Mouse (Mus musculus) E14TG2a.4 (cell line): ENCODE measurements around the gene Tfap2e.

Experiments
- H3K27me3 ChIP-seq: 2 replicates; pipeline ENCODE4 v1.6.1; 2014; ENCODE audit warnings: low read length, control low read depth; ENCODE audit not compliant: insufficient read depth
- H3K36me3 ChIP-seq: 2 replicates; pipeline ENCODE4 v1.6.1; 2014; ENCODE audit warnings: low read length, control low read depth; ENCODE audit not compliant: insufficient read depth
- H3K4me1 ChIP-seq: replicated peaks from 2 replicates; pipeline ENCODE4 v1.6.1; 2014; ENCODE audit warnings: low read depth, low read length, control low read depth
- H3K4me3 ChIP-seq: replicated peaks from 2 replicates; pipeline ENCODE4 v1.5.1; 2014; ENCODE audit warnings: mild to moderate bottlenecking, low read length
- H3K9me3 ChIP-seq: 2 replicates; pipeline ENCODE4 v1.6.1; 2014; ENCODE audit warnings: low read length, control low read depth
- CTCF ChIP-seq: conservative IDR thresholded peaks from 2 replicates; pipeline ENCODE4 v1.5.1; 2014; ENCODE audit warnings: low read length
- NANOG ChIP-seq: IDR thresholded peaks from 2 replicates; pipeline ENCODE4 v1.6.1; 2014; ENCODE audit warnings: borderline replicate concordance, low read length, mixed read lengths
- POU5F1 ChIP-seq: IDR thresholded peaks from 2 replicates; pipeline ENCODE4 v1.6.1; 2014; ENCODE audit warnings: low read length, borderline replicate concordance

Gene Tfap2e

GRCm38 (mm10) chr4:126693021-126693420 is 43.0 kb downstream of the Tfap2e start:
- Histone ChIP-seq H3K9me3 (no peaks in the 10 kb centered on the region), H3K36me3 (peaks cover 67% of the 10 kb centered on the region), H3K27me3 (no peaks in the 10 kb centered on the region), H3K4me3 (no peak overlapping the region), H3K4me1 (no peaks in the 10 kb centered on the region)
- no peak for TF ChIP-seq CTCF

- Histone ChIP-seq H3K4me1 (no peaks in the 10 kb centered on the region), H3K9me3 (no peaks in the 10 kb centered on the region), H3K36me3 (peaks cover 84% of the 10 kb centered on the region), H3K27me3 (no peaks in the 10 kb centered on the region), H3K4me3 (no peak overlapping the region)
- TF ChIP-seq POU5F1 (no peak), CTCF (no peak), NANOG (no peak)
Measured at GRCm38 (mm10) chr4:126689457-126689856, 46.6 kb downstream of the Tfap2e start.

- no peak for TF ChIP-seq NANOG
- no peak for TF ChIP-seq CTCF
- TF ChIP-seq POU5F1 = no peak
- peaks cover 32% of the 10 kb centered on the region for H3K4me1 ChIP-seq
- H3K27me3 ChIP-seq = no peaks in the 10 kb centered on the region
- H3K4me3 ChIP-seq = no peak overlapping the region
- no peaks in the 10 kb centered on the region for H3K9me3 ChIP-seq
- peaks cover 65% of the 10 kb centered on the region for H3K36me3 ChIP-seq
Measured at GRCm38 (mm10) chr4:126683084-126683483, 53.0 kb downstream of the Tfap2e start.

GRCm38 (mm10) chr4:126682298-126682697 is 53.7 kb downstream of the Tfap2e start:
- Histone ChIP-seq H3K4me1 (peaks cover 33% of the 10 kb centered on the region), H3K4me3 (no peak overlapping the region), H3K36me3 (peaks cover 57% of the 10 kb centered on the region), H3K9me3 (no peaks in the 10 kb centered on the region), H3K27me3 (no peaks in the 10 kb centered on the region)
- TF ChIP-seq NANOG = no peak
- no peak for TF ChIP-seq POU5F1
- no peak for TF ChIP-seq CTCF

- Histone ChIP-seq H3K4me1 (peaks cover 30% of the 10 kb centered on the region), H3K27me3 (no peaks in the 10 kb centered on the region), H3K4me3 (peak within 1 kb of the TSS; percentile 100), H3K9me3 (no peaks in the 10 kb centered on the region), H3K36me3 (peaks cover 24% of the 10 kb centered on the region)
- TF ChIP-seq NANOG (no peak), CTCF (no peak)
Measured at GRCm38 (mm10) chr4:126677054-126678003, 58.7 kb downstream of the Tfap2e start, which contains the start of gene Psmb2. TSS of gene Psmb2 (plus strand) at chr4:126677630.

GRCm38 (mm10) chr4:126667075-126667474 is 69.0 kb downstream of the Tfap2e start:
- no peaks in the 10 kb centered on the region for H3K9me3 ChIP-seq
- TF ChIP-seq CTCF (peak; percentile 72), NANOG (no peak), POU5F1 (no peak)
- H3K4me3 ChIP-seq = no peak overlapping the region
- H3K36me3 ChIP-seq = no peaks in the 10 kb centered on the region
- H3K27me3 ChIP-seq = peaks cover 6% of the 10 kb centered on the region
- no peaks in the 10 kb centered on the region for H3K4me1 ChIP-seq
